Mouse (Mus musculus): ENCODE measurements around the gene Herc4.

- no peak for TF ChIP-seq CTCF (IDR thresholded peaks at IDR 0.05; ENCODE audit: low read depth)
- TF ChIP-seq EP300 (IDR thresholded peaks at IDR 0.05; ENCODE audit: low read depth): no peak
Observed at GRCm38 (mm10) chr10:63259340-63259739, 15.7 kb downstream of the Herc4 start.
